Mouse (Mus musculus): Measurements from ENCODE around the gene Gas7. TPM values are rescaled to one million over a fixed set of nuclear protein-coding genes. Genes with fewer than 3 reads are reported as not detected.

Gas7 gene
- polyA plus RNA-seq (2015; fragmentation: Nextera tagmentation; extraction: Ambion mirVana) = 9.8 and 11.7 TPM in 2 replicates

- under 1% methylated on average over 62 of the region's 78 CpGs for WGBS
- peak; percentile 66 for ATAC-seq (ENCODE audit: low FRiP score, low read depth)
- H3K9ac ChIP-seq = peak within 1 kb of the TSS; percentile 78
- H3K4me3 ChIP-seq = peak within 1 kb of the TSS; percentile 75
- peaks cover 14% of the 10 kb centered on the region for H3K4me1 ChIP-seq
- no peaks in the 10 kb centered on the region for H3K36me3 ChIP-seq
- peaks cover 56% of the 10 kb centered on the region for H3K27me3 ChIP-seq
- peak within 1 kb of the TSS; percentile 98 for H3K4me2 ChIP-seq (replicated peaks)
- no peaks in the 10 kb centered on the region for H3K9me3 ChIP-seq
- H3K27ac ChIP-seq = no peak within 1 kb of the TSS
Measured at GRCm38 (mm10) chr11:67454874-67455526, at the start of gene Gas7. TSS of gene Gas7 (plus strand) at chr11:67455437.

GRCm38 (mm10) chr11:67414346-67414940, 40.8 kb upstream of the Gas7 start:
- Histone ChIP-seq H3K9ac (no peak overlapping the region), H3K4me3 (no peak overlapping the region), H3K27me3 (0 out of 2 replicates have a peak, but pooled peaks cover 2% of the 10 kb centered on the region), H3K4me1 (no peaks in the 10 kb centered on the region), H3K27ac (no peak overlapping the region), H3K4me2 (replicated peaks) (no peak overlapping the region), H3K9me3 (no peaks in the 10 kb centered on the region), H3K36me3 (no peaks in the 10 kb centered on the region)
- no peak for ATAC-seq (ENCODE audit: low FRiP score, low read depth)
- 73% methylated on average over 6 of the region's 6 CpGs for WGBS

GRCm38 (mm10) chr11:67423575-67423974, 31.7 kb upstream of the Gas7 start:
- H3K36me3 ChIP-seq = no peaks in the 10 kb centered on the region

GRCm38 (mm10) chr11:67428196-67428595, 27.0 kb upstream of the Gas7 start:
- Histone ChIP-seq H3K36me3 (no peaks in the 10 kb centered on the region), H3K4me3 (no peak overlapping the region), H3K4me1 (peaks cover 13% of the 10 kb centered on the region), H3K27ac (no peak overlapping the region), H3K4me2 (replicated peaks) (no peak overlapping the region), H3K9me3 (no peaks in the 10 kb centered on the region), H3K27me3 (peaks cover 5% of the 10 kb centered on the region; the same call in 1 of the 2 replicates), H3K9ac (no peak overlapping the region)
- no peak for ATAC-seq (ENCODE audit: low FRiP score, low read depth)
- WGBS = 33% methylated on average over 3 of the region's 3 CpGs

More at GRCm38 (mm10) chr11:67423575-67423974, 31.7 kb upstream of the Gas7 start:
- Histone ChIP-seq H3K27me3 (no peaks in the 10 kb centered on the region), H3K4me3 (no peak overlapping the region), H3K9me3 (no peaks in the 10 kb centered on the region), H3K27ac (no peak overlapping the region), H3K9ac (no peak overlapping the region), H3K4me2 (replicated peaks) (0 out of 2 replicates have a peak overlapping the region, but pooled peaks have one; percentile 14), H3K4me1 (peaks cover 11% of the 10 kb centered on the region)
- ATAC-seq (ENCODE audit: low FRiP score, low read depth) = no peak
- 46% methylated on average over 13 of the region's 13 CpGs for WGBS

GRCm38 (mm10) chr11:67429836-67430235, 25.4 kb upstream of the Gas7 start:
- Histone ChIP-seq H3K4me1 (peaks cover 7% of the 10 kb centered on the region), H3K27ac (no peak overlapping the region), H3K27me3 (peaks cover 5% of the 10 kb centered on the region; the same call in 1 of the 2 replicates), H3K9me3 (no peaks in the 10 kb centered on the region), H3K36me3 (no peaks in the 10 kb centered on the region), H3K9ac (no peak overlapping the region), H3K4me3 (no peak overlapping the region), H3K4me2 (replicated peaks) (no peak overlapping the region)
- WGBS = 37% methylated on average over 1 of the region's 1 CpGs
- ATAC-seq (ENCODE audit: low FRiP score, low read depth) = no peak

- ATAC-seq (ENCODE audit: low FRiP score, low read depth) = no peak
- Histone ChIP-seq H3K36me3 (no peaks in the 10 kb centered on the region), H3K9me3 (no peaks in the 10 kb centered on the region), H3K4me2 (replicated peaks) (peak overlapping the region; percentile 41), H3K27ac (no peak overlapping the region), H3K27me3 (peaks cover 5% of the 10 kb centered on the region; the same call in 1 of the 2 replicates), H3K9ac (no peak overlapping the region), H3K4me3 (no peak overlapping the region), H3K4me1 (peaks cover 7% of the 10 kb centered on the region)
- 28% methylated on average over 14 of the region's 14 CpGs for WGBS
Measured at GRCm38 (mm10) chr11:67431116-67431645, 24.1 kb upstream of the Gas7 start.

GRCm38 (mm10) chr11:67431864-67432263, 23.4 kb upstream of the Gas7 start:
- Histone ChIP-seq H3K9ac (no peak overlapping the region), H3K27me3 (peaks cover 5% of the 10 kb centered on the region; the same call in 1 of the 2 replicates), H3K4me1 (peaks cover 7% of the 10 kb centered on the region), H3K36me3 (no peaks in the 10 kb centered on the region), H3K4me2 (replicated peaks) (no peak overlapping the region), H3K9me3 (no peaks in the 10 kb centered on the region), H3K27ac (no peak overlapping the region), H3K4me3 (no peak overlapping the region)
- WGBS = 68% methylated on average over 4 of the region's 4 CpGs
- no peak for ATAC-seq (ENCODE audit: low FRiP score, low read depth)

GRCm38 (mm10) chr11:67433763-67434162, 21.5 kb upstream of the Gas7 start:
- WGBS = 85% methylated on average over 5 of the region's 5 CpGs
- H3K9me3 ChIP-seq = no peaks in the 10 kb centered on the region
- ATAC-seq (ENCODE audit: low FRiP score, low read depth) = no peak

GRCm38 (mm10) chr11:67438746-67439145, 16.5 kb upstream of the Gas7 start:
- no peak overlapping the region for H3K27ac ChIP-seq
- no peak overlapping the region for H3K4me3 ChIP-seq
- no peak overlapping the region for H3K9ac ChIP-seq
- peaks cover 4% of the 10 kb centered on the region; the same call in 1 of the 2 replicates for H3K27me3 ChIP-seq
- H3K9me3 ChIP-seq = no peaks in the 10 kb centered on the region
- no peaks in the 10 kb centered on the region for H3K36me3 ChIP-seq
- no peak for ATAC-seq (ENCODE audit: low FRiP score, low read depth)
- no peak overlapping the region for H3K4me2 ChIP-seq (replicated peaks)
- H3K4me1 ChIP-seq = no peaks in the 10 kb centered on the region
- 89% methylated on average over 5 of the region's 5 CpGs for WGBS

More at GRCm38 (mm10) chr11:67433763-67434162, 21.5 kb upstream of the Gas7 start:
- Histone ChIP-seq H3K9ac (no peak overlapping the region), H3K4me3 (no peak overlapping the region), H3K27me3 (peaks cover 5% of the 10 kb centered on the region; the same call in 1 of the 2 replicates), H3K4me2 (replicated peaks) (no peak overlapping the region), H3K27ac (no peak overlapping the region), H3K36me3 (no peaks in the 10 kb centered on the region), H3K4me1 (peaks cover 7% of the 10 kb centered on the region)

GRCm38 (mm10) chr11:67445058-67445825, 10.0 kb upstream of the Gas7 start:
- Histone ChIP-seq H3K9ac (no peak overlapping the region), H3K4me2 (replicated peaks) (no peak overlapping the region), H3K4me3 (no peak overlapping the region), H3K4me1 (no peaks in the 10 kb centered on the region), H3K36me3 (no peaks in the 10 kb centered on the region), H3K27ac (no peak overlapping the region), H3K9me3 (no peaks in the 10 kb centered on the region), H3K27me3 (peaks cover 4% of the 10 kb centered on the region; the same call in 1 of the 2 replicates)
- no peak for ATAC-seq (ENCODE audit: low FRiP score, low read depth)
- WGBS = 67% methylated on average over 14 of the region's 14 CpGs

- no peaks in the 10 kb centered on the region for H3K9me3 ChIP-seq
- no peak overlapping the region for H3K9ac ChIP-seq
- H3K27me3 ChIP-seq = peaks cover 34% of the 10 kb centered on the region
- ATAC-seq (ENCODE audit: low FRiP score, low read depth) = no peak
- H3K4me2 ChIP-seq (replicated peaks) = no peak overlapping the region
- WGBS = 81% methylated on average over 5 of the region's 5 CpGs
- H3K4me3 ChIP-seq = no peak overlapping the region
- H3K4me1 ChIP-seq = peaks cover 14% of the 10 kb centered on the region
- no peaks in the 10 kb centered on the region for H3K36me3 ChIP-seq
- H3K27ac ChIP-seq = no peak overlapping the region
Measured at GRCm38 (mm10) chr11:67451525-67451924, 3.7 kb upstream of the Gas7 start.
